Mouse (Mus musculus) layer of hippocampus, postnatal 25 days (tissue): ENCODE data around the gene Slc6a9. TPM values are rescaled to one million over a fixed set of nuclear protein-coding genes. Genes with fewer than 3 reads are reported as not detected.

ENCODE experiments used
- DNase-seq, 2 experiments: peaks; one replicate each; pipeline ENCODE4 v3.0.0; 2022; ENCODE audit warnings: mixed read lengths in 2 of 2, low spot score in 1 of 2; ENCODE audit errors: extremely low spot score in 1 of 2
- total RNA-seq, 2 experiments: library from RNA; stranded (reverse); gene quantifications; 2 replicates each; pipeline ENCODE4 v1.2.3; 2021

Gene Slc6a9
- total RNA-seq = 10 to 100 TPM; 35.1 to 41.4 TPM

- no peak for DNase-seq
These were observed at the start of gene Slc6a9 for GRCm38 (mm10) chr4:117834457-117834844. Gene Slc6a9, plus strand, starts transcription at chr4:117834506.

- no peak for DNase-seq
These were observed 47.3 kb upstream of the Slc6a9 start for GRCm38 (mm10) chr4:117786963-117787362.

GRCm38 (mm10) chr4:117788308-117788707 is 46.0 kb upstream of the Slc6a9 start:
- DNase-seq = no peak

GRCm38 (mm10) chr4:117799904-117800303 is 34.4 kb upstream of the Slc6a9 start:
- DNase-seq = no peak

- no peak for DNase-seq
These were observed 27.3 kb upstream of the Slc6a9 start for GRCm38 (mm10) chr4:117806992-117807391.

- no peak for DNase-seq
These were observed 23.4 kb upstream of the Slc6a9 start for GRCm38 (mm10) chr4:117810933-117811332.

- DNase-seq = no peak
These were observed 20.6 kb upstream of the Slc6a9 start for GRCm38 (mm10) chr4:117813591-117814192.

GRCm38 (mm10) chr4:117814333-117814732 is 20.0 kb upstream of the Slc6a9 start:
- no peak for DNase-seq

- no peak for DNase-seq
These were observed 17.5 kb upstream of the Slc6a9 start for GRCm38 (mm10) chr4:117816776-117817175.

GRCm38 (mm10) chr4:117818032-117818431 is 16.3 kb upstream of the Slc6a9 start:
- DNase-seq = no peak

- no peak for DNase-seq
These were observed 5.6 kb upstream of the Slc6a9 start for GRCm38 (mm10) chr4:117828572-117829145.

- peak in 1 of 2 experiments; percentile 66 for DNase-seq
These were observed 4.8 kb upstream of the Slc6a9 start for GRCm38 (mm10) chr4:117829260-117830123.

- no peak for DNase-seq
These were observed 4.2 kb upstream of the Slc6a9 start for GRCm38 (mm10) chr4:117830124-117830551.

- DNase-seq = no peak
These were observed 3.5 kb upstream of the Slc6a9 start for GRCm38 (mm10) chr4:117830801-117831200.

GRCm38 (mm10) chr4:117831499-117831898 is 2.8 kb upstream of the Slc6a9 start:
- no peak for DNase-seq

GRCm38 (mm10) chr4:117831920-117832691 is 2.2 kb upstream of the Slc6a9 start:
- no peak for DNase-seq

GRCm38 (mm10) chr4:117834845-117835530 is 682 bp downstream of the Slc6a9 start:
- peak; percentile 42 to 43 for DNase-seq

GRCm38 (mm10) chr4:117835531-117836111 is 1.3 kb downstream of the Slc6a9 start:
- DNase-seq = peak; percentile 40 to 59

GRCm38 (mm10) chr4:117836204-117836767 is 2.0 kb downstream of the Slc6a9 start:
- DNase-seq = peak; percentile 86 to 89
